Mouse (Mus musculus) limb, embryonic 14.5 days (tissue): ENCODE data around the gene Bcl7c. TPM values are rescaled to one million over a fixed set of nuclear protein-coding genes. Genes with fewer than 3 reads are reported as not detected.

Experiments used
- ATAC-seq: fragments of 200-750 bp; cut with Nextera tagmentation; 2 replicates; pipeline ENCODE4 v1.8.0; 2017; ENCODE audit warnings: low read depth, moderate number of reproducible peaks, moderate TSS enrichment; ENCODE audit not compliant: low FRiP score
- DNase-seq: peaks from one replicate; pipeline ENCODE4 v3.0.0-alpha.2; 2015; ENCODE audit warnings: low spot score
- H3K27ac ChIP-seq: fragments of 300-500 bp; sonication (generic); replicated peaks from 2 replicates; pipeline ENCODE4 v1.5.1; 2014; ENCODE audit warnings: low read depth, mild to moderate bottlenecking, low read length, moderate library complexity, mixed read lengths
- H3K27me3 ChIP-seq: fragments of 300-500 bp; sonication (generic); 2 replicates; pipeline ENCODE4 v1.6.1; 2014; ENCODE audit warnings: low read length, mixed read lengths; ENCODE audit not compliant: control insufficient read depth, insufficient read depth
- H3K36me3 ChIP-seq: fragments of 300-500 bp; sonication (generic); 2 replicates; pipeline ENCODE4 v1.6.1; 2014; ENCODE audit warnings: mild to moderate bottlenecking, low read length, moderate library complexity, mixed read lengths; ENCODE audit not compliant: control insufficient read depth, insufficient read depth
- H3K4me1 ChIP-seq: fragments of 300-500 bp; sonication (generic); 2 replicates; pipeline ENCODE4 v1.6.1; 2014; ENCODE audit warnings: antibody characterized with exemption, low read length, mixed read lengths; ENCODE audit not compliant: control insufficient read depth, insufficient read depth
- H3K4me2 ChIP-seq: fragments of 300-500 bp; sonication (generic); replicated peaks from 2 replicates; pipeline ENCODE4 v1.6.1; 2014; ENCODE audit warnings: low read depth, mild to moderate bottlenecking, low read length, moderate library complexity; ENCODE audit not compliant: severe bottlenecking
- H3K4me3 ChIP-seq: fragments of 300-500 bp; sonication (generic); replicated peaks from 2 replicates; pipeline ENCODE4 v1.5.1; 2014; ENCODE audit warnings: low read length
- H3K9ac ChIP-seq: fragments of 300-500 bp; sonication (generic); 2 replicates; pipeline ENCODE4 v1.6.1; 2014; ENCODE audit warnings: mild to moderate bottlenecking, low read depth, low read length, moderate library complexity; ENCODE audit not compliant: severe bottlenecking
- H3K9me3 ChIP-seq: fragments of 300-500 bp; sonication (generic); 2 replicates; pipeline ENCODE4 v1.6.1; 2016; ENCODE audit warnings: low read length; ENCODE audit not compliant: control insufficient read depth
- POLR2A ChIP-seq: fragments of 200-500 bp; IDR thresholded peaks from 2 replicates; pipeline ENCODE4 v1.8.0; 2012; ENCODE audit warnings: inconsistent platforms, mild to moderate bottlenecking, moderate library complexity, borderline replicate concordance; ENCODE audit not compliant: insufficient read depth, insufficient read length; ENCODE audit errors: extremely low read depth
- WGBS: fragments of 180-500 bp; shearing (Covaris S2); extraction: QIAGEN DNeasy Blood & Tissue Kit; methylation state at CpG from one replicate; pipeline ENCODE4 v1.1.7; 2014; 5-methylcytosine and 5-hydroxymethylcytosine counted together
- polyA plus RNA-seq, 2 experiments: library from polyadenylated mRNA; depleted of rRNA in 1 of 2; stranded (reverse) in 1 of 2; unstranded in 1 of 2; fragments of >200 nt; fragmentation: Nextera tagmentation in 1 of 2; extraction: Ambion mirVana in 1 of 2; gene quantifications; 2 replicates each; pipeline versions ENCODE4 v1.2.1 to v1.2.3; 2012 to 2014

The Bcl7c gene
- polyA plus RNA-seq, 2 experiments, result 90.0 to 102 TPM

DNA sequence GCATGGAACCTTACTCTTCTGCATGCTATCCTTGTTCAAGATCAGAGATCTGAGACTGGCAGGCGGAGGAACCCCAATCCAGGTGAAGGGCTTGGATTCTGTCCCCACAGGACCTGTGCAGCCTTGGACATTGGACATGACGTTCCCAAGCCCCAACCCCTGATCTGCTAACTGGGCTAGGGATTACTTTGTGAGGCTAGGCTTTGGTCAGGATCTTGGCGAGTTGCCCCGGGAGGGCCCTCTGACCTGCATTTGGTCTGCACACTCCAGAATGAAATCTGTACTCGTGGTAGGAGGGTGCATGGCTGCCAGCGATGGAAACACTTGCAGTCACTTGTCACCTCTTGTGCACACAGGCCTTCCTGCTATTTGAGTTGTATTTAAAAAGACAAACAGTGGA is 45.8 kb downstream of the Bcl7c start:
- H3K27ac ChIP-seq, result no peak overlapping the region
- WGBS, result 91% methylated on average over 6 of the region's 6 CpGs
- DNase-seq, result no peak
- no peak overlapping the region for H3K4me3 ChIP-seq
- no peak overlapping the region for H3K9ac ChIP-seq
- H3K36me3 ChIP-seq, result peaks cover 60% of the 10 kb centered on the region
- H3K4me2 ChIP-seq, result no peak overlapping the region
- TF ChIP-seq POLR2A, result no peak
- H3K9me3 ChIP-seq, result no peaks in the 10 kb centered on the region
- no peak for ATAC-seq
- H3K4me1 ChIP-seq, result no peaks in the 10 kb centered on the region
- H3K27me3 ChIP-seq, result no peaks in the 10 kb centered on the region

- no peak for TF ChIP-seq POLR2A
- Histone ChIP-seq H3K4me1 (no peaks in the 10 kb centered on the region), H3K4me3 (no peak overlapping the region), H3K27me3 (no peaks in the 10 kb centered on the region), H3K27ac (no peak overlapping the region), H3K36me3 (peaks cover 52% of the 10 kb centered on the region), H3K9ac (no peak overlapping the region), H3K9me3 (no peaks in the 10 kb centered on the region), H3K4me2 (no peak overlapping the region)
- ATAC-seq, result no peak
- DNase-seq, result no peak
- 72% methylated on average over 6 of the region's 6 CpGs for WGBS
Observed at GRCm38 (mm10) chr7:127661833-127662232, 46.9 kb downstream of the Bcl7c start.

GRCm38 (mm10) chr7:127660882-127661281 is 47.9 kb downstream of the Bcl7c start:
- Histone ChIP-seq H3K9ac (no peak overlapping the region), H3K36me3 (peaks cover 43% of the 10 kb centered on the region), H3K9me3 (no peaks in the 10 kb centered on the region), H3K27ac (no peak overlapping the region), H3K27me3 (no peaks in the 10 kb centered on the region), H3K4me1 (no peaks in the 10 kb centered on the region), H3K4me2 (no peak overlapping the region), H3K4me3 (no peak overlapping the region)
- 91% methylated on average over 3 of the region's 3 CpGs for WGBS
- DNase-seq (no peak), ATAC-seq (no peak)
- no peak for TF ChIP-seq POLR2A

GRCm38 (mm10) chr7:127656946-127657345 is 51.8 kb downstream of the Bcl7c start:
- H3K9ac ChIP-seq, result no peak overlapping the region
- TF ChIP-seq POLR2A, result no peak
- ATAC-seq (no peak), DNase-seq (peak; percentile 24)
- no peak overlapping the region for H3K27ac ChIP-seq
- H3K4me2 ChIP-seq, result no peak overlapping the region
- WGBS, result 33% methylated on average over 4 of the region's 4 CpGs
- peaks cover 5% of the 10 kb centered on the region; the same call in 1 of the 2 replicates for H3K4me1 ChIP-seq
- H3K27me3 ChIP-seq, result no peaks in the 10 kb centered on the region
- no peak overlapping the region for H3K4me3 ChIP-seq
- 0 out of 2 replicates have a peak, but pooled peaks cover 6% of the 10 kb centered on the region for H3K36me3 ChIP-seq
- H3K9me3 ChIP-seq, result no peaks in the 10 kb centered on the region

DNA sequence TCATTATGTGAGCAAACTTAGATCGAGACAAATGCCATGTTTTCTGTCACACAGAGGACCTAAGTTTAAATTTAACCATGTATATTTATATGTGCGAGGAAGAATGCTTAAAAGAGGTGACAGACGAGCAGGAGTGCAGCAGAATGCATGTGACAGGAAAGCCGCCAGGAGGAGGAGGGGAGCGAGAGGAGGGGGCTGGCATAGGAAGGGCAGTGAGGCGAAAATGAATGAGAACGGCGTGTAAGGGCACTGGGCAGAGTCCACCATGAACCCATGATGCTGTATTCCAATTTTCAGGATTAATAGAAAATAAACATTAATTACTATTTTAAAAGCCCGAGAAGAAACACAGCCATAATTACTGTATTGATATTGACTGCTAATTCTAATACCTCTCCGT is 54.4 kb downstream of the Bcl7c start:
- no peak overlapping the region for H3K4me2 ChIP-seq
- no peak overlapping the region for H3K27ac ChIP-seq
- no peak overlapping the region for H3K4me3 ChIP-seq
- no peak for DNase-seq
- 81% methylated on average over 10 of the region's 10 CpGs for WGBS
- H3K9me3 ChIP-seq, result no peaks in the 10 kb centered on the region
- ATAC-seq, result no peak
- no peaks in the 10 kb centered on the region for H3K36me3 ChIP-seq
- peaks cover 7% of the 10 kb centered on the region; the same call in 1 of the 2 replicates for H3K4me1 ChIP-seq
- H3K27me3 ChIP-seq, result no peaks in the 10 kb centered on the region
- no peak overlapping the region for H3K9ac ChIP-seq
- no peak for TF ChIP-seq POLR2A

- peak overlapping the region; percentile 17 for H3K4me3 ChIP-seq
- H3K36me3 ChIP-seq, result no peaks in the 10 kb centered on the region
- peaks cover 7% of the 10 kb centered on the region; the same call in 1 of the 2 replicates for H3K4me1 ChIP-seq
- ATAC-seq (peak; percentile 42; the same call in 1 of the 2 replicates), DNase-seq (peak; percentile 55)
- H3K9ac ChIP-seq, result peak overlapping the region; percentile 28
- H3K27me3 ChIP-seq, result no peaks in the 10 kb centered on the region
- H3K27ac ChIP-seq, result peak overlapping the region; percentile 52
- TF ChIP-seq POLR2A, result 0 out of 2 replicates have a peak, but pooled peaks have one; percentile 33
- WGBS, result 7% methylated on average over 18 of the region's 18 CpGs
- H3K4me2 ChIP-seq, result peak overlapping the region; percentile 36
- H3K9me3 ChIP-seq, result no peaks in the 10 kb centered on the region
Observed at GRCm38 (mm10) chr7:127652050-127652449, 56.7 kb downstream of the Bcl7c start.
